Mouse (Mus musculus) liver, adult 2 months (tissue): ENCODE measurements around the gene Acadl.

Experiments
- CTCF ChIP-seq: fragments of 200-500 bp; IDR thresholded peaks from 2 replicates; pipeline ENCODE4 v1.5.1; 2011; ENCODE audit warnings: low read depth, low read length, control low read depth
- POLR2A ChIP-seq: fragments of 200-500 bp; IDR thresholded peaks from 2 replicates; pipeline ENCODE4 v1.6.1; 2011; ENCODE audit warnings: low read length, control low read depth; ENCODE audit not compliant: insufficient read depth; ENCODE audit errors: extremely low read depth

DNA sequence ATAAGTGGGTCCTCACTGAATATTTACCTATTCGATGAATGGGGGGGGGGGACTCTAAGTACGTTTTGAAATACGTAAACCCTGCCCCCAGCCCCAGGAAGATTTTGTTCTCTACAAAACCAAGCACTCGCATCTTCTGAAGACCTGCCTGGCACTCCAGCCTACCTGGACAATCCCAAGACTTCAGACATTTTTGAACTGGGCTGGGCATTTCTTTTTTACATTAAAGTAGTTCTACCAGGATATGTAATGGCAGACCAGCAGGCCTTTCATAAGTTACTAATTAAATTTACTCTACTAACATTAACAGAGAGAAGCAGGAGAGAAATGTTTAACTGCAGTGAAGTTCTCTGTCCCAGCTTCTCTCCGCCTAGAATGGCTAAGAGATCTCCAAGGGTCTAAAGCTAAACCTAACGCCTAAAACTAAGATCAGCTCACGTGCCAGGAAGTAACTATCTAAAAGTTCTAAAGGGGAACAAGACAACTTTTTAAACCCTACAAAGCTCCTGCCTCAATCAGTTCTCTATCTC is 30.4 kb downstream of the Acadl start:
- TF ChIP-seq CTCF (no peak), POLR2A (no peak)
